Mouse (Mus musculus): Measurements from ENCODE around the gene Plcd3. TPM values are rescaled to one million over a fixed set of nuclear protein-coding genes. Genes with fewer than 3 reads are reported as not detected.

The Plcd3 gene
- total and polyA plus RNA-seq, 2 experiments from 2014 or later, result 16.3 to 38.9 TPM

DNA sequence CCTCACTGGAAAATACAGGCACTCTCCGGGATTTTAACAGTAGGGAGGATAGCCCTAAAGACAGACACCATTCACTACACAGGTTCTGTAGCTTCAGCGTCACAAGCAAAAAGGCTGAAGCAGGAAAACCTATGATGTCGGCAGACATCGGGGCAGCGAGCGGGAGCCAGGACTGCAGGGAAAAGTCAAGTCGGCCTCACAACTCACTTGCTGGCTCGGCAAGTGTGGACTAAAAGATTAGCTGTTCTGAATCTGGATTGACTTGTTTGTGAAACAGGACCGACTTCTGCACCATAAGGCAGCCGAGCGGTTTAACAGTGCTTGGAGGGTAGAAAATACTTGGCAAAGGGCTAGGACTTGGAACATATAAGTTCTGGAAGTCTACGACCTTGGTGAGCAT is 11.5 kb upstream of the Plcd3 start:
- no peak overlapping the region for H3K4me3 ChIP-seq (ENCODE audit: low read depth, low read length)
- no peaks in the 10 kb centered on the region for H3K36me3 ChIP-seq (replicated peaks; ENCODE audit: control insufficient read depth, insufficient read depth, low read length)
- H3K9me3 ChIP-seq (replicated peaks; ENCODE audit: control insufficient read depth, low read length), result no peaks in the 10 kb centered on the region
- peak overlapping the region; percentile 69; the same call in 1 of the 2 replicates for H3K27ac ChIP-seq (ENCODE audit: low read depth)
- no peak for ATAC-seq (ENCODE audit: insufficient read depth, low read depth)
- 47% methylated on average over 12 of the region's 12 CpGs for WGBS
- H3K4me1 ChIP-seq (ENCODE audit: control insufficient read depth, insufficient read depth), result peaks cover 21% of the 10 kb centered on the region
- no peak overlapping the region; the same call in 1 of the 2 replicates for H3K9ac ChIP-seq (replicated peaks; ENCODE audit: low read depth, low read length)
- no peaks in the 10 kb centered on the region for H3K27me3 ChIP-seq (ENCODE audit: control insufficient read depth, insufficient read depth, low read length)
- TF ChIP-seq EP300 (IDR thresholded peaks at IDR 0.05; ENCODE audit: low read depth) (no peak), CTCF (IDR thresholded peaks at IDR 0.05; ENCODE audit: low read depth) (no peak)
- DNase-seq (ENCODE audit: low spot score), result no peak
- H3K4me2 ChIP-seq (ENCODE audit: low read depth, low read length), result peak overlapping the region; percentile 86

DNA sequence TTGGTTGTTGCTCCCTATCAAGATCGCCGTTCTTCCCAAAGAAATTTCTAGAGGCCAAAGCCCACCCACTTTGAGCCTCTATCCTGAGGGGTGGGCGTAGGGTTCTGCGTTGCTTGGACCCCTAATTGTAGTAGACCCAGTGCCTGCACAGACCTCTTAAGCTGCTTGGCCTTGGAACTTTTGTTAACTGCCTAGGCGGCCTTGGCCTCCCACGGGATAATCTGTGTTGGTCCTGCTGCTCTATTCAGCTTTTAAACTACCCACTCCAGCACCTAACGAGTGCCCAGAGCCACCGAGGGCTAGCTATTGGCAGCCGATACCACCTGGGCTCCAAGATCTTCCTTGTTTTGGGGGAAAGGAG is 11.1 kb upstream of the Plcd3 start:
- Histone ChIP-seq H3K4me3 (ENCODE audit: low read depth, low read length) (peak overlapping the region; percentile 49), H3K4me1 (ENCODE audit: control insufficient read depth, insufficient read depth) (peaks cover 21% of the 10 kb centered on the region), H3K9ac (replicated peaks; ENCODE audit: low read depth, low read length) (peak overlapping the region; percentile 65), H3K9me3 (replicated peaks; ENCODE audit: control insufficient read depth, low read length) (no peaks in the 10 kb centered on the region), H3K27ac (ENCODE audit: low read depth) (peak overlapping the region; percentile 69), H3K27me3 (ENCODE audit: control insufficient read depth, insufficient read depth, low read length) (no peaks in the 10 kb centered on the region), H3K4me2 (ENCODE audit: low read depth, low read length) (peak overlapping the region; percentile 86), H3K36me3 (replicated peaks; ENCODE audit: control insufficient read depth, insufficient read depth, low read length) (no peaks in the 10 kb centered on the region)
- TF ChIP-seq EP300 (IDR thresholded peaks at IDR 0.05; ENCODE audit: low read depth), result no peak
- ATAC-seq (ENCODE audit: insufficient read depth, low read depth), result no peak
- 21% methylated on average over 9 of the region's 9 CpGs for WGBS
- DNase-seq (ENCODE audit: low spot score), result no peak

DNA sequence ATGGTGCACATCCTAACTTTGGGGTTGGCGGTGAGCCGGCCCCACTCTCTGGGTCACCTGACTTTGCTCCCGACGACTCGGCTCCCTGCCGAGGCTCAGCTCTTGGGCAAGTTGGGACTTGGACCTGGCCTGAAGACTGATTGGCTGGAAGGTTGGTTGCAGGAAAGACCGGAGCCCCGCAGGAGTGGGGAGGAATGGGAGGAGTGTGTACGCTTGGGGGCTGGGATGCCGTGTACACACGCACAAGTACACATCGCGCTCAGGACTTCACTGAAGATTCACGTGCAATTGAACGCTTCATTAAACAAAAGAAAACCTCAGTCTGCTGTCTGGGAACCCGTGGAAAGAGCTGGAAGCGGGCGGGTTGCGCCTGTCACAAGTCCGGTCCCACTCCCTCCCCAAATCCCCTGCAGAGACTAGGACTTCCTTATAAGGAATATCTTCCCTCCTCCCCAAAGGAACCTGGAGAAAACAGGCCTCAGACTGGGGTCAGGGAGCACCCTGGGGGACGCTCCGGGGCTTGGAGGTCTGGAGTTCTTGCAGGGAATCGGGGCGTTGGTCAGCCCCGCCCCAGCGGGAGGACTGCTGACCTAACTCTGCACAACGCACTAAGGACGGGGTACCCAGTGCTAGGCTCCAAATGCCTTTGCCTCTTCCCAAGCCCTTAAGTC is 10.6 kb upstream of the Plcd3 start:
- H3K4me2 ChIP-seq (ENCODE audit: low read depth, low read length), result peak overlapping the region; percentile 86
- H3K9ac ChIP-seq (replicated peaks; ENCODE audit: low read depth, low read length), result peak overlapping the region; percentile 65
- DNase-seq (ENCODE audit: low spot score), result peak; percentile 60
- ATAC-seq (ENCODE audit: insufficient read depth, low read depth), result peak; percentile 21
- peak overlapping the region; percentile 49 for H3K4me3 ChIP-seq (ENCODE audit: low read depth, low read length)
- no peaks in the 10 kb centered on the region for H3K9me3 ChIP-seq (replicated peaks; ENCODE audit: control insufficient read depth, low read length)
- WGBS, result 7% methylated on average over 28 of the region's 28 CpGs
- peaks cover 21% of the 10 kb centered on the region for H3K4me1 ChIP-seq (ENCODE audit: control insufficient read depth, insufficient read depth)
- H3K27ac ChIP-seq (ENCODE audit: low read depth), result peak overlapping the region; percentile 69
- no peaks in the 10 kb centered on the region for H3K36me3 ChIP-seq (replicated peaks; ENCODE audit: control insufficient read depth, insufficient read depth, low read length)
- no peaks in the 10 kb centered on the region for H3K27me3 ChIP-seq (ENCODE audit: control insufficient read depth, insufficient read depth, low read length)
- TF ChIP-seq EP300 (IDR thresholded peaks at IDR 0.05; ENCODE audit: low read depth) (no peak), CTCF (IDR thresholded peaks at IDR 0.05; ENCODE audit: low read depth) (no peak)

DNA sequence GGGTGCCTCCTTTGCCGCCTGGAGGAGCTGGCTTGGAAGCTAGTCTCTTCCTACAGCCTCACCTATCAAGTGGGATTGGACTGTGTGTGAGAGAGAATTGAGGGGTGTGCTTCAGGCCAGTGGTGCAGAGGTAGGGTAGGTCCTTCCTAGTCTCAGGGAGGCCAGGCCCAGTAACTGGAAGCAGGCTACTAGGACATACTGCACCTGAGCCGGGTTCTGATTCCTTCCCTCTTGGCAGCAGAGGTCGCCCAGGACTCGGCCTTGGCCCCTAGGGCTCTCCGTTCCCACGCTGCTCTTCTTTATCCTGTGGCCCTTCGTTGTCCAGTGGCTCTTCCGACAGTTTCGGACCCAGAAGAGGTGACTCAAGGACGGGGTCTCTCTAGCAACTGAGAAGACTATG is 9.8 kb upstream of the Plcd3 start:
- DNase-seq (ENCODE audit: low spot score) (peak; percentile 5), ATAC-seq (ENCODE audit: insufficient read depth, low read depth) (no peak)
- H3K27ac ChIP-seq (ENCODE audit: low read depth), result peak overlapping the region; percentile 69

GRCm38 (mm10) chr11:103106386-103106785 is 4.9 kb upstream of the Plcd3 start:
- DNase-seq (ENCODE audit: low spot score) (no peak), ATAC-seq (ENCODE audit: insufficient read depth, low read depth) (no peak)
- H3K9me3 ChIP-seq (replicated peaks; ENCODE audit: control insufficient read depth, low read length), result no peaks in the 10 kb centered on the region
- H3K4me3 ChIP-seq (ENCODE audit: low read depth, low read length), result no peak overlapping the region
- H3K27me3 ChIP-seq (ENCODE audit: control insufficient read depth, insufficient read depth, low read length), result no peaks in the 10 kb centered on the region
- H3K27ac ChIP-seq (ENCODE audit: low read depth), result no peak overlapping the region
- no peaks in the 10 kb centered on the region; the same call in 1 of the 2 replicates for H3K36me3 ChIP-seq (replicated peaks; ENCODE audit: control insufficient read depth, insufficient read depth, low read length)
- no peak overlapping the region for H3K9ac ChIP-seq (replicated peaks; ENCODE audit: low read depth, low read length)
- H3K4me1 ChIP-seq (ENCODE audit: control insufficient read depth, insufficient read depth), result peaks cover 13% of the 10 kb centered on the region
- no peak for TF ChIP-seq EP300 (IDR thresholded peaks at IDR 0.05; ENCODE audit: low read depth)
- TF ChIP-seq CTCF (IDR thresholded peaks at IDR 0.05; ENCODE audit: low read depth), result no peak
- H3K4me2 ChIP-seq (ENCODE audit: low read depth, low read length), result no peak overlapping the region
- 80% methylated on average over 4 of the region's 4 CpGs for WGBS

More for the DNA sequence above, 9.8 kb upstream of the Plcd3 start:
- Histone ChIP-seq H3K4me2 (ENCODE audit: low read depth, low read length) (peak overlapping the region; percentile 86), H3K9me3 (replicated peaks; ENCODE audit: control insufficient read depth, low read length) (no peaks in the 10 kb centered on the region), H3K27me3 (ENCODE audit: control insufficient read depth, insufficient read depth, low read length) (no peaks in the 10 kb centered on the region), H3K36me3 (replicated peaks; ENCODE audit: control insufficient read depth, insufficient read depth, low read length) (no peaks in the 10 kb centered on the region; the same call in 1 of the 2 replicates), H3K9ac (replicated peaks; ENCODE audit: low read depth, low read length) (peak overlapping the region; percentile 65; the same call in 1 of the 2 replicates), H3K4me1 (ENCODE audit: control insufficient read depth, insufficient read depth) (peaks cover 21% of the 10 kb centered on the region), H3K4me3 (ENCODE audit: low read depth, low read length) (peak overlapping the region; percentile 49)
- 22% methylated on average over 10 of the region's 10 CpGs for WGBS
- no peak for TF ChIP-seq EP300 (IDR thresholded peaks at IDR 0.05; ENCODE audit: low read depth)
- TF ChIP-seq CTCF (IDR thresholded peaks at IDR 0.05; ENCODE audit: low read depth), result no peak

DNA sequence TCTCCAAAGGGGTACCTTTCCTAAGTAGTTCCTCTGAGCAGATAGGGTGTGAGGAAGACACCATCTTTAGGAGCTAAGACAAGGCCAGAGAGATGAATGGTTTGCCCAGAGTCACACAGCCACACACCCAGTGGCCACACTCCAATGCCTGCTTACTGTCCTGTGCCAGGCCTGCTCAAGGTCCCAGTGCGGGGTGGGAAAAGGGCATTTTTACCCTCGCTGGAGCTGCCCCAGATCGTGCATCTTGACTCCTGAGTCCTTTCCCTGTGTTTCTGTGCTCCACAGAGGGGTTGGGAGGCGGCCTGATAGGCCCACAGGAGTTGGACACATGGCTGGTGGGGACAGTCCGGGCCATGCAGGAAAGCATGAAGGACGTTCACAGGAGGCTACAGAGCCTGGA is 4.4 kb upstream of the Plcd3 start:
- WGBS, result 84% methylated on average over 6 of the region's 6 CpGs
- DNase-seq (ENCODE audit: low spot score), result no peak
- Histone ChIP-seq H3K27ac (ENCODE audit: low read depth) (peak overlapping the region; percentile 8; the same call in 1 of the 2 replicates), H3K9ac (replicated peaks; ENCODE audit: low read depth, low read length) (no peak overlapping the region), H3K4me3 (ENCODE audit: low read depth, low read length) (no peak overlapping the region), H3K27me3 (ENCODE audit: control insufficient read depth, insufficient read depth, low read length) (no peaks in the 10 kb centered on the region), H3K9me3 (replicated peaks; ENCODE audit: control insufficient read depth, low read length) (no peaks in the 10 kb centered on the region), H3K4me2 (ENCODE audit: low read depth, low read length) (no peak overlapping the region), H3K4me1 (ENCODE audit: control insufficient read depth, insufficient read depth) (peaks cover 12% of the 10 kb centered on the region), H3K36me3 (replicated peaks; ENCODE audit: control insufficient read depth, insufficient read depth, low read length) (no peaks in the 10 kb centered on the region; the same call in 1 of the 2 replicates)
- TF ChIP-seq CTCF (IDR thresholded peaks at IDR 0.05; ENCODE audit: low read depth) (no peak), EP300 (IDR thresholded peaks at IDR 0.05; ENCODE audit: low read depth) (no peak)
- no peak for ATAC-seq (ENCODE audit: insufficient read depth, low read depth)
